Mouse (Mus musculus) intestine, embryonic 14.5 days (tissue): ENCODE results near the gene Gspt1. TPM values are rescaled to one million over a fixed set of nuclear protein-coding genes. Genes with fewer than 3 reads are reported as not detected.
A peak's percentile ranks its signal among the peaks of the same experiment; 100 is the strongest.

ENCODE experiments used
- ATAC-seq: fragments of 200-750 bp; cut with Nextera tagmentation; replicated peaks from 2 replicates; pipeline ENCODE4 v1.8.0; 2017; ENCODE audit warnings: low read depth, moderate number of reproducible peaks, moderate TSS enrichment, moderate library complexity; ENCODE audit not compliant: low FRiP score, low TSS enrichment
- DNase-seq: peaks from one replicate; pipeline ENCODE4 v3.0.0-alpha.2; 2018; ENCODE audit warnings: low spot score
- H3K27ac ChIP-seq: fragments of 300-500 bp; sonication (generic); 2 replicates; pipeline ENCODE4 v1.5.1; 2014; ENCODE audit warnings: low read depth, mild to moderate bottlenecking, control low read depth
- H3K27me3 ChIP-seq: fragments of 300-500 bp; sonication (generic); replicated peaks from 2 replicates; pipeline ENCODE4 v1.6.1; 2014; ENCODE audit warnings: low read length, control low read depth; ENCODE audit not compliant: control insufficient read depth, insufficient read depth
- H3K36me3 ChIP-seq: fragments of 300-500 bp; sonication (generic); 2 replicates; pipeline ENCODE4 v1.6.1; 2014; ENCODE audit warnings: low read length, control low read depth; ENCODE audit not compliant: control insufficient read depth, insufficient read depth
- H3K4me1 ChIP-seq: fragments of 300-500 bp; sonication (generic); replicated peaks from 2 replicates; pipeline ENCODE4 v1.6.1; 2014; ENCODE audit warnings: low read length, control low read depth, mixed read lengths; ENCODE audit not compliant: control insufficient read depth, insufficient read depth
- H3K4me2 ChIP-seq: fragments of 300-500 bp; sonication (generic); 2 replicates; pipeline ENCODE4 v1.6.1; 2014; ENCODE audit warnings: low read length
- H3K4me3 ChIP-seq: fragments of 300-500 bp; sonication (generic); 2 replicates; pipeline ENCODE4 v1.5.1; 2014; ENCODE audit warnings: low read depth, low read length, control low read depth, mixed read lengths
- H3K9ac ChIP-seq: fragments of 300-500 bp; sonication (generic); 2 replicates; pipeline ENCODE4 v1.6.1; 2014; ENCODE audit warnings: mild to moderate bottlenecking, low read length
- H3K9me3 ChIP-seq: fragments of 300-500 bp; sonication (generic); 2 replicates; pipeline ENCODE4 v1.6.1; 2016; ENCODE audit warnings: low read length, control low read depth; ENCODE audit not compliant: control insufficient read depth
- WGBS: fragments of 180-500 bp; shearing (Covaris S2); extraction: QIAGEN DNeasy Blood & Tissue Kit; methylation state at CpG from one replicate; pipeline ENCODE4 v1.1.7; 2014; 5-methylcytosine and 5-hydroxymethylcytosine counted together
- polyA plus RNA-seq: library from polyadenylated mRNA; unstranded; fragments of >200 nt; fragmentation: Nextera tagmentation; extraction: Ambion mirVana; gene quantifications from 2 replicates; pipeline ENCODE4 v1.2.1, GENCODE M21; 2014

Gene Gspt1
- polyA plus RNA-seq, 1 experiment from 2014 or later: 90.4 TPM

- no peak overlapping the region for H3K4me2 ChIP-seq
- no peak overlapping the region for H3K27ac ChIP-seq
- peaks cover 95% of the 10 kb centered on the region for H3K36me3 ChIP-seq
- H3K9me3 ChIP-seq: no peaks in the 10 kb centered on the region
- no peak overlapping the region for H3K9ac ChIP-seq
- DNase-seq: no peak
- no peaks in the 10 kb centered on the region for H3K27me3 ChIP-seq
- 96% methylated on average over 4 of the region's 4 CpGs for WGBS
- H3K4me1 ChIP-seq: peaks cover 7% of the 10 kb centered on the region
- no peak for ATAC-seq
- no peak overlapping the region for H3K4me3 ChIP-seq
These were observed 57.1 kb downstream of the Gspt1 start for GRCm38 (mm10) chr16:11197052-11197451.

- ATAC-seq (no peak), DNase-seq (no peak)
- 93% methylated on average over 2 of the region's 2 CpGs for WGBS
- Histone ChIP-seq H3K27me3 (no peaks in the 10 kb centered on the region), H3K27ac (no peak overlapping the region), H3K4me1 (no peaks in the 10 kb centered on the region), H3K9ac (no peak overlapping the region), H3K9me3 (no peaks in the 10 kb centered on the region), H3K36me3 (peaks cover 66% of the 10 kb centered on the region), H3K4me3 (no peak overlapping the region), H3K4me2 (no peak overlapping the region)
These were observed 60.9 kb downstream of the Gspt1 start for GRCm38 (mm10) chr16:11193231-11193630.

GRCm38 (mm10) chr16:11190150-11190549, 64.0 kb downstream of the Gspt1 start:
- Histone ChIP-seq H3K9ac (no peak overlapping the region), H3K27ac (no peak overlapping the region), H3K4me2 (no peak overlapping the region), H3K9me3 (no peaks in the 10 kb centered on the region), H3K36me3 (peaks cover 35% of the 10 kb centered on the region), H3K4me3 (no peak overlapping the region), H3K4me1 (no peaks in the 10 kb centered on the region), H3K27me3 (no peaks in the 10 kb centered on the region)
- ATAC-seq (no peak), DNase-seq (no peak)
- 88% methylated on average over 7 of the region's 7 CpGs for WGBS

- Histone ChIP-seq H3K36me3 (no peaks in the 10 kb centered on the region), H3K9ac (no peak overlapping the region), H3K27ac (no peak overlapping the region), H3K4me3 (no peak overlapping the region), H3K9me3 (no peaks in the 10 kb centered on the region), H3K27me3 (no peaks in the 10 kb centered on the region), H3K4me1 (no peaks in the 10 kb centered on the region; the same call in none of the 2 replicates), H3K4me2 (0 out of 2 replicates have a peak overlapping the region, but pooled peaks have one; percentile 84)
- no peak for DNase-seq
- 58% methylated on average over 2 of the region's 2 CpGs for WGBS
- ATAC-seq: no peak
These were observed 76.7 kb downstream of the Gspt1 start for GRCm38 (mm10) chr16:11177404-11177803.

GRCm38 (mm10) chr16:11176884-11177244, 77.3 kb downstream of the Gspt1 start:
- H3K4me1 ChIP-seq: no peaks in the 10 kb centered on the region; the same call in none of the 2 replicates
- no peak overlapping the region for H3K27ac ChIP-seq
- H3K36me3 ChIP-seq: no peaks in the 10 kb centered on the region
- WGBS: 5% methylated on average over 4 of the region's 4 CpGs
- peak overlapping the region; percentile 84 for H3K4me2 ChIP-seq
- ATAC-seq (no peak), DNase-seq (no peak)
- H3K27me3 ChIP-seq: no peaks in the 10 kb centered on the region
- no peaks in the 10 kb centered on the region for H3K9me3 ChIP-seq
- H3K4me3 ChIP-seq: peak overlapping the region; percentile 97
- H3K9ac ChIP-seq: peak overlapping the region; percentile 85

- H3K36me3 ChIP-seq: no peaks in the 10 kb centered on the region
- peak within 1 kb of the TSS; percentile 84 for H3K4me2 ChIP-seq
- no peaks in the 10 kb centered on the region for H3K27me3 ChIP-seq
- H3K9ac ChIP-seq: peak within 1 kb of the TSS; percentile 85
- H3K4me1 ChIP-seq: no peaks in the 10 kb centered on the region; the same call in none of the 2 replicates
- peak; percentile 92 for DNase-seq
- WGBS: under 1% methylated on average over 55 of the region's 57 CpGs
- ATAC-seq: peak; percentile 93
- H3K27ac ChIP-seq: peak within 1 kb of the TSS; percentile 84
- H3K4me3 ChIP-seq: peak within 1 kb of the TSS; percentile 97
- no peaks in the 10 kb centered on the region for H3K9me3 ChIP-seq
These were observed 77.8 kb downstream of the Gspt1 start, which contains the start of gene Zc3h7a for GRCm38 (mm10) chr16:11176208-11176883. TSS of gene Zc3h7a (minus strand) at chr16:11176393.

- Histone ChIP-seq H3K9me3 (no peaks in the 10 kb centered on the region), H3K27ac (peak overlapping the region; percentile 84), H3K9ac (peak overlapping the region; percentile 85), H3K27me3 (no peaks in the 10 kb centered on the region), H3K36me3 (no peaks in the 10 kb centered on the region), H3K4me2 (peak overlapping the region; percentile 84), H3K4me3 (peak overlapping the region; percentile 97), H3K4me1 (no peaks in the 10 kb centered on the region; the same call in none of the 2 replicates)
- peak; percentile 81 for DNase-seq
- under 1% methylated on average over 70 of the region's 72 CpGs for WGBS
- ATAC-seq: peak; percentile 69
These were observed 78.5 kb downstream of the Gspt1 start for GRCm38 (mm10) chr16:11175489-11176207.

- H3K9ac ChIP-seq: peak overlapping the region; percentile 85
- no peak for DNase-seq
- no peak for ATAC-seq
These were observed 79.0 kb downstream of the Gspt1 start for GRCm38 (mm10) chr16:11175100-11175488.

More at GRCm38 (mm10) chr16:11175100-11175488, 79.0 kb downstream of the Gspt1 start:
- H3K4me2 ChIP-seq: peak overlapping the region; percentile 84
- no peaks in the 10 kb centered on the region; the same call in none of the 2 replicates for H3K4me1 ChIP-seq
- 15% methylated on average over 9 of the region's 9 CpGs for WGBS
- H3K27me3 ChIP-seq: no peaks in the 10 kb centered on the region
- no peaks in the 10 kb centered on the region for H3K36me3 ChIP-seq
- peak overlapping the region; percentile 84; the same call in 1 of the 2 replicates for H3K27ac ChIP-seq
- H3K9me3 ChIP-seq: no peaks in the 10 kb centered on the region
- peak overlapping the region; percentile 97 for H3K4me3 ChIP-seq
